8 mouse cellular contexts compared by ENCODE assay signal in genomic region chr19:17836566-17837470, GRCm38 (mm10). TPM values are rescaled to one million over a fixed set of nuclear protein-coding genes. Genes with fewer than 3 reads are reported as not detected.
DNase-seq lines count a peak whose midpoint lies in the region; ATAC-seq lines count a peak whose summit lies in the region.

No protein-coding gene starts in this region.

- no peaks in the 10 kb centered on the region for H3K9me3 ChIP-seq in intestine, embryonic 16.5 days (ENCODE audit: control insufficient read depth, low read length)
- no peaks in the 10 kb centered on the region for H3K9me3 ChIP-seq in neural tube, embryonic 11.5 days (ENCODE audit: control insufficient read depth, low read length)

- H3K27ac ChIP-seq in intestine, embryonic 16.5 days (ENCODE audit: low read length), result peak overlapping the region; percentile 91
- peak overlapping the region; percentile 60 for H3K27ac ChIP-seq in neural tube, embryonic 11.5 days (ENCODE audit: low read depth, low read length)

- peak; percentile 7 to 35 for DNase-seq in left cerebral cortex, adult 18-20 months (ENCODE audit: low spot score in 2 of 2)
- DNase-seq in left cerebral cortex, adult 8-10 months (ENCODE audit: low spot score in 2 of 2), result no peak
- DNase-seq in embryo, embryonic 9.5 days (ENCODE audit: extremely low spot score), result peak; percentile 78
- DNase-seq in heart, adult 11 months, result peak; percentile 92
- peak; percentile 13 for DNase-seq in liver
- peak; percentile 77 for DNase-seq in neural tube, embryonic 11.5 days (ENCODE audit: low spot score)
- peak; percentile 39 to 62 for DNase-seq in urinary bladder, postnatal 4 days (ENCODE audit: low spot score in 2 of 2)

- peak overlapping the region; percentile 95 for H3K9ac ChIP-seq in intestine, embryonic 16.5 days (ENCODE audit: low read depth, low read length)
- H3K9ac ChIP-seq in neural tube, embryonic 11.5 days (ENCODE audit: low read length), result peak overlapping the region; percentile 75

- H3K36me3 ChIP-seq in intestine, embryonic 16.5 days (ENCODE audit: control insufficient read depth, insufficient read depth, low read length), result no peaks in the 10 kb centered on the region
- H3K36me3 ChIP-seq in neural tube, embryonic 11.5 days (ENCODE audit: control insufficient read depth, insufficient read depth, low read length), result no peaks in the 10 kb centered on the region

- H3K27me3 ChIP-seq in intestine, embryonic 16.5 days (replicated peaks; ENCODE audit: control insufficient read depth, insufficient read depth, low read length), result no peaks in the 10 kb centered on the region
- no peaks in the 10 kb centered on the region for H3K27me3 ChIP-seq in neural tube, embryonic 11.5 days (ENCODE audit: control insufficient read depth, insufficient read depth, low read length)

- H3K4me3 ChIP-seq in intestine, embryonic 16.5 days (ENCODE audit: low read length), result peak overlapping the region; percentile 87
- H3K4me3 ChIP-seq in neural tube, embryonic 11.5 days (ENCODE audit: low read depth, low read length), result peak overlapping the region; percentile 77

- ATAC-seq in intestine, embryonic 16.5 days, result peak; percentile 70
- peak; percentile 91 for ATAC-seq in neural tube, embryonic 11.5 days (ENCODE audit: insufficient read depth, low FRiP score, low TSS enrichment)

- peaks cover 14% of the 10 kb centered on the region; the same call in 1 of the 2 replicates for H3K4me1 ChIP-seq in intestine, embryonic 16.5 days (ENCODE audit: control insufficient read depth, insufficient read depth, low read length)
- peaks cover 11% of the 10 kb centered on the region; the same call in 1 of the 2 replicates for H3K4me1 ChIP-seq in neural tube, embryonic 11.5 days (ENCODE audit: control insufficient read depth, insufficient read depth, low read length)

- under 1% methylated on average over 72 of the region's 72 CpGs for WGBS in intestine, embryonic 16.5 days
- under 1% methylated on average over 69 of the region's 72 CpGs for WGBS in neural tube, embryonic 11.5 days

- peak overlapping the region; percentile 83 for H3K4me2 ChIP-seq in intestine, embryonic 16.5 days (ENCODE audit: low read depth, low read length)
- peak overlapping the region; percentile 85 for H3K4me2 ChIP-seq in neural tube, embryonic 11.5 days (ENCODE audit: low read depth)

RNA-seq across cellular contexts. Expression of gene Pcsk5, which starts 0.6 kb away (rescaled TPM):
- total RNA-seq in left cerebral cortex, adult 18-20 months (2021), result 10 to 100 TPM in 1 of 2 experiments, 1 to 10 TPM in 1; 9.9 to 10.7 TPM
- total RNA-seq in left cerebral cortex, adult 8-10 months (2022), result 10 to 100 TPM; 11.2 to 11.5 (median 11.4) TPM
- polyA plus RNA-seq in intestine, embryonic 16.5 days (2015; fragmentation: Nextera tagmentation; extraction: Ambion mirVana), result 30.2 and 36.9 TPM in 2 replicates
- 9.4 and 10.4 TPM in 2 replicates for polyA plus RNA-seq in neural tube, embryonic 11.5 days (2014; fragmentation: Nextera tagmentation; extraction: Ambion mirVana)

Comparison
In these comparisons a context has a peak if more than half of its experiments do, and no peak if none do; other contexts are left out.
1. DNase-seq: peak in left cerebral cortex, adult 18-20 months (2 of 2), embryo, embryonic 9.5 days (single experiment), heart, adult 11 months (single experiment), liver (single experiment), neural tube, embryonic 11.5 days (single experiment) and urinary bladder, postnatal 4 days (2 of 2); none in left cerebral cortex, adult 8-10 months (0 of 2).